Mouse (Mus musculus) adrenal gland, adult 2 months (tissue): Measurements from ENCODE around the gene Map3k19. TPM values are rescaled to one million over a fixed set of nuclear protein-coding genes. Genes with fewer than 3 reads are reported as not detected.

Experiments
- DNase-seq: peaks from one replicate; pipeline ENCODE4 v3.0.0; 2021
- long read RNA-seq: library from polyadenylated mRNA; stranded (forward); transcript quantifications from one replicate; pipeline ENCODE4 v2.0.0, GENCODE M21; 2021
- polyA plus RNA-seq: library from polyadenylated mRNA; depleted of rRNA; stranded (reverse); fragments of >200 nt; gene quantifications from 2 replicates; pipeline ENCODE4 v1.2.3, GENCODE M21; 2012; rRNA removed
- total RNA-seq, 2 experiments: library from RNA; stranded (reverse); gene quantifications; 2 replicates each; pipeline ENCODE4 v1.2.3; 2021

Gene Map3k19
- total RNA-seq: under 1 TPM; 0.12 to 0.17 TPM
- polyA plus RNA-seq: 0.08 TPM in 1 of 2 replicates, not detected in the other
- long read RNA-seq: 0 reads

- DNase-seq: peak; percentile 12
These were observed at the start of gene Map3k19 for GRCm38 (mm10) chr1:127854486-127855222. TSS of gene Map3k19 (minus strand) at chr1:127855031.

- DNase-seq: no peak
These were observed 44.6 kb upstream of the Map3k19 start for GRCm38 (mm10) chr1:127899401-127899800.

- DNase-seq: no peak
These were observed 14.4 kb upstream of the Map3k19 start for GRCm38 (mm10) chr1:127869276-127869675.

- peak; percentile 94 for DNase-seq
These were observed 13.8 kb upstream of the Map3k19 start, which contains the start of gene Rab3gap1 for GRCm38 (mm10) chr1:127868300-127869261. TSS of gene Rab3gap1 (plus strand) at chr1:127868773.

GRCm38 (mm10) chr1:127863806-127864205, 9.0 kb upstream of the Map3k19 start:
- DNase-seq: no peak

GRCm38 (mm10) chr1:127861900-127862299, 7.1 kb upstream of the Map3k19 start:
- no peak for DNase-seq

- no peak for DNase-seq
These were observed 5.7 kb upstream of the Map3k19 start for GRCm38 (mm10) chr1:127860492-127860891.

GRCm38 (mm10) chr1:127859799-127860400, 5.1 kb upstream of the Map3k19 start:
- DNase-seq: no peak

GRCm38 (mm10) chr1:127858945-127859648, 4.3 kb upstream of the Map3k19 start:
- DNase-seq: no peak

- DNase-seq: peak; percentile 55
These were observed 4.7 kb downstream of the Map3k19 start for GRCm38 (mm10) chr1:127850075-127850610.

- DNase-seq: no peak
These were observed 9.4 kb downstream of the Map3k19 start for GRCm38 (mm10) chr1:127845472-127845871.

GRCm38 (mm10) chr1:127838602-127839001, 16.2 kb downstream of the Map3k19 start:
- DNase-seq: no peak

GRCm38 (mm10) chr1:127836619-127837018, 18.2 kb downstream of the Map3k19 start:
- no peak for DNase-seq

GRCm38 (mm10) chr1:127834202-127834601, 20.6 kb downstream of the Map3k19 start:
- no peak for DNase-seq

GRCm38 (mm10) chr1:127833714-127834113, 21.1 kb downstream of the Map3k19 start:
- no peak for DNase-seq

- no peak for DNase-seq
These were observed 24.5 kb downstream of the Map3k19 start for GRCm38 (mm10) chr1:127830215-127830921.

GRCm38 (mm10) chr1:127827325-127827724, 27.5 kb downstream of the Map3k19 start:
- DNase-seq: no peak

GRCm38 (mm10) chr1:127816381-127816780, 38.5 kb downstream of the Map3k19 start:
- DNase-seq: no peak

GRCm38 (mm10) chr1:127812929-127813328, 41.9 kb downstream of the Map3k19 start:
- no peak for DNase-seq

- no peak for DNase-seq
These were observed 46.2 kb downstream of the Map3k19 start for GRCm38 (mm10) chr1:127808671-127809070.

- no peak for DNase-seq
These were observed 51.9 kb downstream of the Map3k19 start for GRCm38 (mm10) chr1:127802916-127803315.
